Mouse (Mus musculus): ENCODE results near the gene Slc16a3.
A peak's percentile ranks its signal among the peaks of the same experiment; 100 is the strongest.

Slc16a3 gene

DNA sequence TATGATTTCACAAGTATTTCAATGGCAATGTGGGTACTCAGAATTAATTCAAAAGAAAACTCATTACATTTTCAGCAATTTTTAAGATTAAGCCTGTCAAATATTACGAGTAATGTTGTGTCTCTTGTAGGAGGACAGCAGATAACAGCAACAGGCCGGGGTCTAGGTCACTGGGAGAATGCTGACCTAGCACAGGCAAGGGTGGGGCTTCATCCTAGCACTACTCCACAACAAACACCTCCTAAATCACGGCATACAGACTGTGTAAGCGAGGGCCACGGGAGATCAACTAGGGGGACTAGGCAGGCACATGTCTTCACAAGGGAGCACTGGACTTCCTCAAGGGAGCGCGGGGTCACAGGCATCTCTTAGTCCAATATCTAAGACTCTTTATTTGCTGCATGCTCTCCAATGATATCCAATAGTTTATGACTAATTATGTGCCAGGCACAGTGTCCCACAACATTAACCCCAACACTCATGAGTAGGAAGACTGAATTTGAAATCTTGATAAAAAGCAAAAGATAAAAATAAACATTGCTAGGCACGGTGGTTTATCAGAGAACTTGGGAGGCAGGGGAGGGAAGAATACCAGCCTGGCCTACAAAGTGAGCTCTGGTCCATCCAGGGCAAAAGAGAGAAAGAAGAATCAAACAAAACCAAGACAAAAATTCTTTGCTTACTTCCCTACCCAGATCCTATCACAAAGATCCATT, 31.6 kb downstream of the Slc16a3 start:
- no peak for DNase-seq

DNA sequence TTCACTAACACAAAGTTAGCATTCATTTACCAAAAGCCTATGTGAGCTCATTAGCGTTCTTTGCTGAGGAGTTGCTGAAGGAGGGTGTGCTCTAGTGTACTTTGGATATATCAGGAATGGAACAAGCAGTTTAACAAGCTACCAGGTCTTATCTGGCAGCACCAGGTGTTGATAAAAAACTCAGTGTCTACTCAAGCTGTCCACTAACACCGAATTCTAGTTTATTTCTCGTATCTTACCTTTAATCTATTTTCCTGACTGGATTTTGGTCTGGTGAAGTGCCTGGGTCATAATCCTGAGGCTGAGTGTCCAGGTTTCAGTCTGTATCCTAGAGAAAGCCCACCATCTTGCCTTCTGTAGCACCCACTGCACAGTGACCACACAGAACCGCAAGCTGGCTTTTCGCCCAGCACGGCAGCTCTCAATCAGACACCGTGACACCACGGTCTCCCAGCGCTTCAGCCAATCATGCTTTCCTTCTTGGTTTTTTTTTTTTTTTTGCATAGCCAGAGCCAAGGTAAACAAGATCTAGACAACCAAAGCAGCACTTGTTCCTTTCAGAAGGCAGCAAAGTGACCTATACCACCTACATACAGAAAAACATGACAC, 32.3 kb downstream of the Slc16a3 start:
- peak; percentile 93 for DNase-seq

DNA sequence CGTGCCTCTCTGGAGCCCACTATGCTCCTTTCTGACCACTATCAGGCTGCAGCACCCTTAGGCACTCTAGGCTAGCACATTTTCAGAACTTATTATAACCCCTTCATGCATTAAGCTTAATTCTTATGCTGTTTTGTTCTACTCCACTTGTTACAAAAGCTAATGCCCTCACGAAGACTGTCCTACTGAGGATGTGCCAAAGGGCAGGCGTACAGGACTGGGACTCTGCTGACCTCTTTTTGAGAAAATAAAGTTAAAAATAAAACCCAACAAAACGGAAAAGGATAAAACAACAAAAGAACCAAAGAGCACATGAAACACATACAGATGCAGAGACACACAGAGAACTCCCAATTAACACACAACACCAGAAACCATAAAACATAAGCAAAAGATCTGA, 33.4 kb downstream of the Slc16a3 start:
- no peak for DNase-seq

DNA sequence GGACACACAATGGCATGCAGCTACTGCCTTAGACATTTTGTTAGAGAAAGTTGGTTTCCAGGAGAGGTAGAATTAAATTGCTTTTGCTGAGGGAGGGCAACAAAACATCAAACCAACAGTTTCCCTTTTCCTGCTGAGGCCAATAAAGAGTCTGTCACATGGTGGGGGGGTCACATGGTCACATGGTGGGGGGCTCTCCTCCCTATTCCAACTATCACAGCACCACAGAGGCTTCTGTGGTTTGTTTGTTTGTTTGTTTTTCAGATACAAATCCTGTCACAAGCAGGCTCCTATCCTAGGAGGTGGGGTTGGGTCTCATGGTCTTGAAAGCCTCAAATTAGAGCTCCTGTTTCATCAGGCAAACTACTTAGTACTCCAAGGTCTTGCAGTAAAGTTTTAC, 34.2 kb downstream of the Slc16a3 start:
- DNase-seq = no peak

DNA sequence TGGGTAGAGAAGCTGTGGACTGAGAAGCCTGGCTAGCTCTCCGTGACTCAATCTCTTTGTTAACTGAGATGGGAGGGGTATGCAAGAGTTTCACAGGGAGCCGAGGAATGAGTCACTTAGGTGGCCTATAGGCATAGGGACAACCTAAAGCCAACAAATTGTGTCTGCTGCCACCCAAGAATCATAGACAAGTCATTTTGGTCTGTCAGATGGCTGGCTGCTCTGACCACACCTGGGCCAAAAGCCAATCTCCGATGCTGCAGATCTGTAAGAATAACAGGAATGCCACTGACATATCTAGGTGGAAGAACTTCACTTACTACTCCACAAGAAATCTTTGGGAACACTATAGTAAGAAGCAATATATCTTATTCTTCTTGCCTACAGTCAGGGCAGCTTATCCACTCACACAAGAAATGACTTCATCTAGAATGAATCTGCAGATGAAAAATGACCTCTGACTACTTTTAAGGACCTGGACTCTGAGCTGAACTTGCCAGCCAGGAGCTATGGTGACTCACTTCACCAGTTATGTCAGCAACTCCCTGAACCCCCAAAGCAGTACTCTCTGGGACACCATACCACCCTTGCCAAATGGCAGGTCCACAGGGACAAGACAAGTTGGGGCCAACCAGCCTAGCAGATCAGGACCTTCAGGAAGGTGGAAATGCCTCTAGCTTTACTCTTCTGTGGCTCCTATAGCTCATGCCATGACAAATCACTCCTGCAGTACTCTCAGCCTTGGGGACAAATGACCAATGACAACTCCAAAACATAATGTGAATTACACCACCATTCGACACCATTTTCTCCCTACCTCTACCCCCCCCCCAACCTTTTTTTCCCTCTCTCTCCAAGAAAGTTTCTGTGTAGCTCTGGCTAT, 36.4 kb downstream of the Slc16a3 start:
- no peak for DNase-seq

DNA sequence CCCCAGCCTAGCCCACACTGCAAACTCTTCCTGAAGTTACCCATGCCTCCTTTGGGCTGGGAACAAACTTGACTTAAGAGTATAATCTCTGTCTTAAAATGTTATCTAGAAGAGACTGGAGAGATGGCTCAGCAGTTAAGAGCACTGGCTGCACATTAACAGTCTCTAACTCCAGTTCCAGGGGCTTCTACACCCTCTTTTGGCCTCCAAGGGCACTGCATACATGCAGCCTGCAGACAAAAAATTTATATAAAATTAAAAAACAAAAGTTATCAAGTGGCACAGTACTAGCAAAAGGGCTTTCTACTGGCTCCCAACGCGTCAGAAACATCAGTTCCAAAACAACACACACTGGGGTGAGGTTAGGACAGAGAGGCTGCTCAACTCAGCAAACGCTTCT, 39.3 kb downstream of the Slc16a3 start:
- DNase-seq = peak; percentile 83

DNA sequence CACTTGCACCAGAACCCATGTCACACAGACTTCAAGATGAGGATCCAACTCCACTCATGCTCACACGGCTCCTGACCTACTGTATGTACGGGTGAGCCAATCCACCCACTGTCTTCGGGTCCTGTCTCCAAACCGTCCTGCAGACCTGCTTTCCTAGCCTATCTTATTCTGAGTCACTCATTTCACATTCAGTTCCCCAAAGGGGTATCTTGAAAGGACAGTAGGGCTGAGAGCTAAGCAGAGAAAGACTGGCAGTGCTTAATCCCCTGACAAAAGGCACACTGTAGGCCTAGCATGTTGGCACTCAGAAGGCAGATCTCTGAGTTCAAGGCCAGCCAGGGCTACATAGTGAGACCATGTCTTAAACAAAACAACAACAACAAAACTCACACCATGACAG, 40.1 kb downstream of the Slc16a3 start:
- no peak for DNase-seq

DNA sequence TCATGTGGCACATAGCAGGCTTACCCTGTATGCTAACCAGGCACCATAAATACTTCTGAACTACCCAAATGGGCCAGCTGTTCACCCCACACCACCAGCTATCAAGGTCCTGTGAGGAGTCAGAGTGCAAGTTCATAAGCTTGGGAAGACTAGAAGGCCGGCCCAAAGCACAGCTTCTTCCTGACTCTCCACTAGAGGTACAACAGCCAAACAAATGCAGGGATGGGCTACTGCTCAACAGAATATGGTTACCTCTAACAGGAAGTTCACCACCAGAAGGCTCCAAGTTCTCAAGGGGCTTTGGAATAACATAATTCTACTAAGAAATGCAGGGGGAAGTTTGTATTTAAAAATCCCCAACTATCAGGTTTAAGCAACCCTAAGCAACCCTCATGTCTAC, 41.2 kb downstream of the Slc16a3 start:
- no peak for DNase-seq

DNA sequence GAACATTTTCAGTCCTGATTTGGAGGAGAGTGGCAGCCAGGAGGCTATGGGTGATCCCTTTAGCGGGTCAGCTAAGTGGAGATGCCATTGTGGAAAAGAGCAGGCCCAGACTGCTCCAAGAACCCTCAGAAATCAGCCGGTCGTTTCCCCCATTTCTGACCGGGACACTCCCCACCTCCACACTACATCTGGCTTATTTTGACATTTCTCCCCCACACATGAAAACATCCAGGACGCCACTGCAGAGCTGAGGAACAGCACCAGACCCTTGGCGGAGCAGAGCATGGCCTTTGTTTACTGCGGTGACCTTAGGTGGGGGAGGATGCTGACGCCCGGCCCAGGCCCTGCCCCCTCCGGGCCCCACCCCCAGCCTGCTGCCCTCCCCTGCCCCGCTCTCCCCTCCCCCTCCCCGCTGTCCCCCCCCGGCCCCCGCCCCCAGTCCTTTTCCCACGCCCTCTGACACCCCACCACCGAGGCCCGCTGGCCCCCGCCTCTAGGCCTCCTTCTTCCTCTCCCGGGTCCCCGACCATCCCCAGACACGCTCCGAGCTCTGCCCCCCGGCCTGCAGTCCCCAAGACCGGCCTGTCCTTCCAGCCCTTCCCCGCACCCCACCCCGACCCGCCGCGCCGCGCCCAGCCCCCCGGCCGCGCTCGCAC, 42.0 kb downstream of the Slc16a3 start:
- DNase-seq = peak; percentile 97

DNA sequence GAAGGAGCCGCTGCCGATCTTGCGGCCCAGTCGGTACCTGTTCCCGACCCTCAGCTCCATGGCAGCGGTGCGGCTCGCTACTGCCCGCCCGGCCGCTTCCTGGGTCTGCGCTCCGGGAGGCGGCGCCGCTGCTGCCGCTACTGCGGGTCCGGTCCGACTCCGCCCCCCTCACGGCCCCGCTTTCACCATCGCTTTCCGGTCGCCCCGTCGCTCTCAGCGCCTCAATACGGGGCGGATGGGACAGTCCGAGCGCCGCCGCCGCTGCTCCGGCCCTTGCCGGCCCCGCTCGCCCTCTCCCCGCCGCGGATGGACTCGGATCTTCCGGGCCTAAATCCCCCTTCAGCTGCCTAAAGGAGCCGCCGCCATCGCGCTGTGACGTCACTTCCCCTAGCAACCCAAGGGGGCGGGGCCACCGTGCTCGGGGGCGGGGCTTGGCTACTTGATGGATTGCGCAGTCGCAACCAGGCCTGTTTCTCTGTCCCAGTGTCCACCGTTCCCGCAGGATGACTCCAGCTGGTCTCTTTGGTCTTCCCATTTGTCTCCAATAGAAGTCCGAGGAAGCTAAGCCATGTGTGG, 42.8 kb downstream of the Slc16a3 start, which contains the start of gene Csnk1d:
TSS of gene Csnk1d (minus strand) at position 380 of the 576 bp plus-strand sequence.
- DNase-seq = peak; percentile 100

DNA sequence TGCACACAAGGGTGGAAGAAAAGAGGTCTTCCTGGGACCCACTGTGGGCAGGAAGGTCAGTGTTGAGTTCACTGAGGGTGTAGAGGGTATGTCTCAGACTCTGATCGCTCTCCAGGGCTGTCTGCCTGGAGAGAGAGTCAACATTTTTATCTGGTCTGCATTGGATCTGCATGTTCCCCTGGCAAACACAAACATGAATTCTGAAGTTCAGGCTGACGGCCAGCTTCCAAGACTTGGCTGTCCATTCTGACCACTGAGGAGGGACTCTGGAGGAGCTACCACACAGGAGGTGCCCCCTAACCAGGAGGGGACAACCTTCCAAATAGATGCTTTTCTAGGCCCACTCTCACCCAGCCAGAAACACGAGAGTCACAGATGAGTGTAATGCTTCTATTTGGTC, 43.5 kb downstream of the Slc16a3 start:
- peak; percentile 97 for DNase-seq

DNA sequence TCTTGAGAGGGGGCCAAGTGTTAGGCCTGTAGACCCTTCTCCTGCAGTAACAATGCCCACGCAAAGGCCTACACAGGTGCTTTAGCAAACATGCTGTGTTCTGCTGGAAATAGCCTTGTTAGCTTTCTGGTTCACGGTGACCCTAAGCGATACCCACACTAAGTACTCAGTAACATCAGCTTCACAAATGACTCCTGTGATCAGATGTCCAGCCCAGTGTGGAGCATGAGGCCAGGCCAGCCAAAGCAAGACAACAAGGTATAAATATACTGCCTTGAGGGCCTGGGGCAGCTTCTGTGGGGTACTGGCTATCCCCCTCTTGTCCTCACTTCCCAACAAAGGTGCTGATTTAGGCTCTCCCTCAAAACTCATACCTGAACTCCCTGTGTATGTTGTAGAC, 44.8 kb downstream of the Slc16a3 start:
- DNase-seq = no peak

DNA sequence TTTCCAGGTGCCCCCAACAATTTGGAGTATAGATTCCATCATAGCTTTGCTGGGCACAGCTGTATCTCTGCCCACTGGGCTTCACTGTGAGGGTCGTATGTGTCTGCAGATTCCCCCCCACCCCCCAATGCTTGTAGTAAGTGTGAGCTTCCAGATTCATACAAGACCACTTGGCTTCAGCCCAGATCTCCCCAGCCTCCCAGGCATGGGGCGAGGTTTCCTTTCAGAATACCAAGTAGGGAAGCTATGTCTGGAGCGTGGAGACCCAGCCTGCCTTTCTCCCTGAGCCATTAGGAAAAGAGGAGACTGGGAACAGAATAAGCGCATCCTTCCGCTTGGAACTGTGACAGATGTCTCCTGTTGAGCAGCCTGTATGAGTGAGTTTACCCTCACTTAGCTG, 45.3 kb downstream of the Slc16a3 start:
- no peak for DNase-seq

DNA sequence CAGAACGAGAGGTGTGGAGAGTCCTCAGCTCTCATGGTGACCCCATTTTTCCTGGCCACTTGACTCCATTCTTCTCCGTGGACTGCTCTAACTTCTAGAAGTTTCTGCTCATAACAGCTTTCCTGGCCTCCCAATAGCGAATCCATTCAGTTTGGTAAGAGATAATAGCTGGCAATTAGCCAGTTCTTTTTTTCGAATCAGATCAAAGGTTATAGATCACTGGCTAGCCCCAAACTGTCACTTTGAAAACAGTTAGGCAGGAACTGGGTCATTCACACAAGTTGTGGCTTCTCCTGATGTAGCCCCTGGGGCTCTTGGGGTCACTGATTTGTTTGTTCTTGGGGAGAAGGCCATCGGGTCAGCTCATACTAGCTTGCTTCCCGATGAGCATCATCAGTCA, 46.5 kb downstream of the Slc16a3 start:
- DNase-seq = no peak

DNA sequence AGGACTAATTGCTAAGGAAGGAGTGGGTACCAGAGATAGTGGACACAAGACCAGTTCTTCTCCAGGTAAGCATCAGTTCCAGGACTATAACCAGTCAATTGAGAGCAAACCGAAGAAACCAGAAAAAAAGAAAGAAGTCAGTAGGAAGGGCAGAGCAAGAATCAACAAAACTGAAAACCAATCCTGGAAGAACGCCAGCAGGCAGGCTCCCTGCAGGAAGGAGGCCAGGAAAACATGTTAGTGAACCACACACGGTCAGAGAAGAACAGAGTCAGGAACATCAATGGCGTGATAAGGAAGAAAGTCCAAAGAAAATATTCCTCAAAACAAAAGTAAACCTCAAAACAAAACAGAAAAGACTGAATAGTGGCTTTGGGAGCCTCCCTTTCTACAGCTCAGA, 53.7 kb downstream of the Slc16a3 start:
- DNase-seq = no peak

DNA sequence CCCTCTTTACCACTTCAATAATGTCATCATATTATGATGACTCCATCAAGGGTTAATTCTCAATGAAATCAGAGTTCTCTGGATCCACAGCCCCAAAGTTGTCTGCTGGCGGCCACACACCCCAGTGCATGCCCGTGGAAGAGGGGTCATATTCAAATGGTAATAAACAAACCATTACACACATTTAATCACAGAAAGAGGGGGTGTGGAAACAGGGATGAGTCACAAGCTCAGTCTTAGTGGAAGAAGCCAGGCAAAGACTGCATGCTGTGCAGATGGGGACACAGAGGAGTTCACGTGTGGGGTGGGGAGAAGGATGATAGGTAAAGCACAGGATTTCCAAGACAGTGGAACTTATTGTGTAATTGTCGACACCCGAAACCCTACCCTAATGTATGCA, 56.0 kb downstream of the Slc16a3 start:
- DNase-seq = no peak

DNA sequence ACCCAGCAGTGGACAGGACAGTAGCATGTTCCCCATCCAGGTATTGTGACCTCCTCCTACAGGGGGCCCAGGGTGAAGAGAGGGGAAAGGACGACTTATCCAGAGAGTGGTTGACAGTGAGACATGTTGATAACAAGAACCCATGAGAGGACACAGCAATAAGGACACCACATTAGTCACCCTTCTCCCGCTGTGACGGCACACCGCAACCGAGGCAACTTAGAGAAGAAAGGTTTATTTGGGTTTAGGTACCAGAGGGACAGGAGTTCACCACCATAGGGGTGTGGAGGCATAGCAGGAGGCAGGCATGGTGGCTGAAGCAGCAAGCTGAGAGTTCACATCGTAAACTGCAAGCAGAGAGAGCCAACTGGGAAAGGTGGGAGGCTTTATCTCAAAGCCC, 57.9 kb downstream of the Slc16a3 start:
- DNase-seq = peak; percentile 84

DNA sequence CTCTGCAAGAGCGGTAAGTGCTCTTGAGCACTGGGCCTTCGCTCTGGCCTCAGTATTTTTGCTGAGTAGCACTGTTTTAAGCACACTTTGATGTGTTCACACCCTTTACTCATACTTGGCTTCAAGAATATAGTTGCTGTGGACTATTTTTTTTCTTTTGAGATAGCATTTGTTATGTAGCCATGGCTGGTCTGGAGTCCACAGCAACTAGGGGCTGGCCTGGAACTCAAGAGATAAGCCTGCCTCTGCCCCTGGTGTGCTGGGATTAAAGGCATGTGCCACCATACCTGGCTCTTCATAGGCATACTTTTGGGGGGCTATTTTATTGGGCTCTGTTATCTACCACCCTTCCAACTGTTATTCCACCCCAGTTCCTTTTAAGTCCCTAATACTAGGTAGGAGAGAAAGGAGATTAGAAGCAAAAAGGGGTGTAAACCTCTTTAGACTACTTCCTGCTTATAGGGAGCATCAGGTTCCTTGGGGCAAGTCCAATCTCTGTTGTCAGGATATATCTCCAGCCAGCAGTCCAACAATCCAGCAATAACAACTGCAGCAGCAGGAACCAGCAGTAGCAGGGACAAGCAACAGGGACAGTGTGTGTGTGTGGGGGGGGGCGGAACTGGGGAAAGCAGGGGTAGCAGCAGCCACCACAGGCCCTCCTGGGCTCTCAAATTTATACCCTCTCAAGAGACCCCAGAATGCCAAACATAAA, 61.9 kb downstream of the Slc16a3 start:
- no peak for DNase-seq

Measured in heart, adult 11 months (tissue).